Mouse (Mus musculus): ENCODE results near the gene Nr0b1.

DNA sequence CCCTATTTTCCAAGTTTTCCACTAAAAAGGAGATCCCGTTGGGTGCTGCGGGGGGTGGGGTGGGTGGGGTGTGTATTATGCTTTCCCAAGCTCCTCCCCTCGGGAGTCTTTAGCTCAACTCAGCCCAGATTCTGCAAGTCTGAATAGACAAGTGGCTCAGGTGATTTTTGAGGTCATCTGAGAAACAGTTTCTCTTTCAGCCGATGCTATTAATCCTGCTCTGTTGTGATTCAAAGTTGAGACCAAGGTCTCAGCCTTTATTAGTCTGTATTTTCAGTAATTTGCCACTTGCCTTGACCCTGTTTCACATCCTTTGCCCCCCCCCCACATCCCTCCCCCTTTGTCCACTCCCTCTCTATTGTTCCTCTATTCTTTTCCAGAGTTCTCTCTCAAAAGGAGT lies 1.8 kb downstream of the Nr0b1 start:
- TF ChIP-seq EP300 (IDR thresholded peaks at IDR 0.05; ENCODE audit: low read depth) = no peak
- no peak for TF ChIP-seq CTCF (IDR thresholded peaks at IDR 0.05; ENCODE audit: low read depth)
